Mouse (Mus musculus) myocyte (in vitro differentiated cells): ENCODE measurements around the gene Usp34. TPM values are rescaled to one million over a fixed set of nuclear protein-coding genes. Genes with fewer than 3 reads are reported as not detected.
A peak's percentile ranks its signal among the peaks of the same experiment; 100 is the strongest.
"Not testable (repeated sequence)": the region's sequence is repeated elsewhere in the genome, so short reads cannot be mapped to it uniquely, and the experiment has no call there.

Experiments used
- H3K27me3 ChIP-seq: one replicate; pipeline ENCODE4 v1.6.1; 2011; ENCODE audit not compliant: control insufficient read depth, insufficient read depth, insufficient read length
- H3K36me3 ChIP-seq: one replicate; pipeline ENCODE4 v1.6.1; 2011; ENCODE audit not compliant: control insufficient read depth, insufficient read depth
- H3K4me2 ChIP-seq: one replicate; pipeline ENCODE4 v1.6.1; 2011; ENCODE audit warnings: low read depth, control low read depth
- H3K4me3 ChIP-seq: one replicate; pipeline ENCODE4 v1.5.1; 2011; ENCODE audit warnings: mild to moderate bottlenecking, control low read depth, moderate library complexity
- H3K79me2 ChIP-seq: one replicate; pipeline ENCODE4 v1.6.1; 2011; ENCODE audit not compliant: control insufficient read depth, insufficient read depth
- H3ac ChIP-seq: one replicate; pipeline ENCODE4 v1.6.1; 2011; ENCODE audit not compliant: control insufficient read depth, insufficient read length
- CEBPB ChIP-seq: IDR thresholded peaks from 2 replicates; pipeline ENCODE4 v1.6.1; 2011; ENCODE audit warnings: mild to moderate bottlenecking, moderate library complexity; ENCODE audit not compliant: poor library complexity, insufficient read depth, severe bottlenecking
- E2F4 ChIP-seq: IDR thresholded peaks from one replicate; pipeline ENCODE4 v1.6.1; 2011; ENCODE audit warnings: mild to moderate bottlenecking, control low read depth, moderate library complexity; ENCODE audit not compliant: insufficient read depth
- MAX ChIP-seq: IDR thresholded peaks from one replicate; pipeline ENCODE4 v1.6.1; 2011; ENCODE audit warnings: low read depth, mild to moderate bottlenecking, control low read depth
- MYOD1 ChIP-seq, 3 experiments: IDR thresholded peaks; one replicate each; pipeline ENCODE4 v1.6.1; 2011; ENCODE audit warnings: control low read depth in 2 of 3, low read depth in 2 of 3, mild to moderate bottlenecking in 2 of 3, moderate library complexity in 1 of 3; ENCODE audit not compliant: insufficient read length in 2 of 3, control insufficient read depth in 1 of 3
- MYOG ChIP-seq, 3 experiments: IDR thresholded peaks; one replicate each; pipeline ENCODE4 v1.6.1; 2011; ENCODE audit warnings: control low read depth in 2 of 3, low read depth in 2 of 3, mild to moderate bottlenecking in 2 of 3; ENCODE audit not compliant: insufficient read length in 2 of 3, control insufficient read depth in 1 of 3, insufficient read depth in 1 of 3
- POLR2A ChIP-seq: IDR thresholded peaks from one replicate; pipeline ENCODE4 v1.6.1; 2011; ENCODE audit warnings: low read depth, mild to moderate bottlenecking, control low read depth, moderate library complexity; ENCODE audit not compliant: insufficient read length
- POLR2AphosphoS2 ChIP-seq: IDR thresholded peaks from one replicate; pipeline ENCODE4 v1.6.1; 2011; ENCODE audit warnings: low read depth, control low read depth; ENCODE audit not compliant: insufficient read length
- REST ChIP-seq: IDR thresholded peaks from one replicate; pipeline ENCODE4 v1.6.1; 2011; ENCODE audit warnings: mild to moderate bottlenecking, control low read depth, moderate library complexity; ENCODE audit not compliant: insufficient read depth, insufficient read length
- SRF ChIP-seq: IDR thresholded peaks from one replicate; pipeline ENCODE4 v1.6.1; 2011; ENCODE audit warnings: low read depth; ENCODE audit not compliant: control insufficient read depth, insufficient read length
- TCF12 ChIP-seq: IDR thresholded peaks from one replicate; pipeline ENCODE4 v1.6.1; 2011; ENCODE audit warnings: mild to moderate bottlenecking, control low read depth; ENCODE audit not compliant: poor library complexity, insufficient read depth, severe bottlenecking
- TCF3 ChIP-seq: IDR thresholded peaks from one replicate; pipeline ENCODE4 v1.6.1; 2011; ENCODE audit warnings: low read depth, control low read depth; ENCODE audit not compliant: insufficient read length
- USF1 ChIP-seq: IDR thresholded peaks from one replicate; pipeline ENCODE4 v1.6.1; 2011; ENCODE audit warnings: low read depth, mild to moderate bottlenecking, control low read depth, moderate library complexity
- polyA plus RNA-seq: library from polyadenylated mRNA; unstranded; fragments of >200 nt; fragmentation: generic; extraction: Trizol; gene quantifications from one replicate; pipeline ENCODE4 v1.2.1, GENCODE M21; 2012; ENCODE audit warnings: missing spikeins

Gene Usp34
- polyA plus RNA-seq, 1 experiment = 7.2 TPM

GRCm38 (mm10) chr11:23496661-23497060 lies 190.0 kb downstream of the Usp34 start:
- peak overlapping the region; percentile 71 for H3ac ChIP-seq
- peaks cover 33% of the 10 kb centered on the region for H3K79me2 ChIP-seq
- H3K4me3 ChIP-seq = peak overlapping the region; percentile 57
- no peaks in the 10 kb centered on the region for H3K27me3 ChIP-seq
- H3K4me2 ChIP-seq = peak overlapping the region; percentile 92
- no peak for TF ChIP-seq POLR2AphosphoS2
- TF ChIP-seq E2F4 = no peak
- TF ChIP-seq POLR2A = no peak
- no peak for TF ChIP-seq REST
- no peak for TF ChIP-seq SRF
- no peak for TF ChIP-seq MYOG (IDR thresholded peaks at IDR 0.05; ENCODE audit: control insufficient read depth in 1 of 3, insufficient read depth in 1 of 3, insufficient read length in 2 of 3, low read depth in 2 of 3)
- no peak for TF ChIP-seq MAX
- TF ChIP-seq CEBPB = no peak
- TF ChIP-seq MYOD1 (IDR thresholded peaks at IDR 0.05; ENCODE audit: control insufficient read depth in 1 of 3, insufficient read length in 2 of 3, low read depth in 2 of 3) = no peak
- no peak for TF ChIP-seq TCF3
- no peak for TF ChIP-seq USF1
- TF ChIP-seq TCF12 = no peak
- H3K36me3 ChIP-seq = peaks cover 30% of the 10 kb centered on the region

- H3K4me2 ChIP-seq = peak overlapping the region; percentile 92
- peak overlapping the region; percentile 57 for H3K4me3 ChIP-seq
- peak overlapping the region; percentile 71 for H3ac ChIP-seq
- peaks cover 33% of the 10 kb centered on the region for H3K79me2 ChIP-seq
- H3K27me3 ChIP-seq = no peaks in the 10 kb centered on the region
- peaks cover 23% of the 10 kb centered on the region for H3K36me3 ChIP-seq
- TF ChIP-seq MYOG (IDR thresholded peaks at IDR 0.05; ENCODE audit: control insufficient read depth in 1 of 3, insufficient read depth in 1 of 3, insufficient read length in 2 of 3, low read depth in 2 of 3) (peak; percentile 2 to 76 (median 72)), MYOD1 (IDR thresholded peaks at IDR 0.05; ENCODE audit: control insufficient read depth in 1 of 3, insufficient read length in 2 of 3, low read depth in 2 of 3) (peak in 2 of 3 experiments; percentile 70 to 75), TCF12 (no peak)
Measured at GRCm38 (mm10) chr11:23497335-23497717, 190.6 kb downstream of the Usp34 start.

- Histone ChIP-seq H3ac (peak within 1 kb of the TSS; percentile 71), H3K79me2 (peaks cover 33% of the 10 kb centered on the region), H3K4me3 (peak within 1 kb of the TSS; percentile 57), H3K36me3 (peaks cover 18% of the 10 kb centered on the region), H3K4me2 (peak within 1 kb of the TSS; percentile 92), H3K27me3 (no peaks in the 10 kb centered on the region)
- TF ChIP-seq CEBPB (no peak), POLR2A (peak; percentile 83), E2F4 (no peak), POLR2AphosphoS2 (peak; percentile 86)
Measured at GRCm38 (mm10) chr11:23497718-23498509, 191.2 kb downstream of the Usp34 start, which contains the start of gene Ahsa2. Gene Ahsa2 (minus strand): TSS chr11:23498030.

GRCm38 (mm10) chr11:23498609-23499008 lies 191.9 kb downstream of the Usp34 start:
- TF ChIP-seq E2F4 = no peak
- no peak for TF ChIP-seq TCF12
- no peak for TF ChIP-seq POLR2A
- TF ChIP-seq USF1 = no peak
- TF ChIP-seq TCF3 = no peak
- Histone ChIP-seq H3K27me3 (no peaks in the 10 kb centered on the region), H3K4me2 (peak overlapping the region; percentile 82), H3K36me3 (peaks cover 12% of the 10 kb centered on the region), H3K4me3 (peak overlapping the region; percentile 57), H3ac (no peak overlapping the region), H3K79me2 (peaks cover 33% of the 10 kb centered on the region)

- H3ac ChIP-seq, H3K4me2 ChIP-seq, H3K4me3 ChIP-seq, H3K79me2 ChIP-seq, H3K36me3 ChIP-seq, H3K27me3 ChIP-seq: not testable (repeated sequence)
Measured at GRCm38 (mm10) chr11:23504801-23505200, 198.1 kb downstream of the Usp34 start.

GRCm38 (mm10) chr11:23514785-23515184 lies 208.1 kb downstream of the Usp34 start:
- TF ChIP-seq MYOD1 (IDR thresholded peaks at IDR 0.05; ENCODE audit: control insufficient read depth in 1 of 3, insufficient read length in 2 of 3, low read depth in 2 of 3) = peak in 1 of 3 experiments; percentile 15
- not testable (repeated sequence) for H3K79me2 ChIP-seq, H3ac ChIP-seq, H3K4me3 ChIP-seq, H3K36me3 ChIP-seq, H3K27me3 ChIP-seq
- peak overlapping the region; percentile 37 for H3K4me2 ChIP-seq
